Mouse (Mus musculus): Measurements from ENCODE around the gene Ip6k2. TPM values are rescaled to one million over a fixed set of nuclear protein-coding genes. Genes with fewer than 3 reads are reported as not detected.

Gene Ip6k2
- total and polyA plus RNA-seq, 2 experiments from 2014 or later: 22.1 to 28.9 TPM

DNA sequence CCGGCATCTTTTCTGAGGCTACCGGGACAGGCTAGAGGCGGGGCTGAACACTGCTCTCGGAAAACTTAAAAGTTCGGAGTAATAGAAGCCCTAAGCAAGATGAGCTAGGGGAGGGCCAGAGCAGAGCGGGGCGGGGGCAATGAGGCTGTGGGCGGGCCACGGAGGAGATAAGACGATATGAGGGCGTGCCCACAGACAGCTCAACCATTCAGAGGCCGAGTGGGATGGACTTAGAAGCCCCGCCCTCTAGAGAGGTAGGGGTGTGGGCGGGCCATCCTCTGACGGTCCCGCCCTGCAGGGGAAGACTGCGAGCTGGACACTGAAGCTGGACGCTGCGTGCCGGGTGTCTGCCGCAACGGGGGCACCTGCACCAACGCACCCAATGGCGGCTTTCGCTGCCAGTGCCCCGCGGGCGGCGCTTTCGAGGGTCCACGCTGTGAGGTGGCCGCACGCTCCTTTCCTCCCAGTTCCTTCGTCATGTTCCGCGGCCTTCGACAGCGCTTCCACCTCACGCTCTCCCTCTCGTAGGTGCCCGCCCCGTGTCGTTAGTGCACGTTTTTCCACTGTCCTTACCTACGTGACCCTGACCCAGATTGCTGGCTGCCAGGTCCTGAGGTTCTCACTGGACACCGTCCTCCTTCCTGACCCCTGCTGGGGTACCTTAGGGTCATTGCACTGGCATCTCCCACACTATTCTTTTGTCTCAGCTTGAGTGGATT is 49.0 kb downstream of the Ip6k2 start:
- Histone ChIP-seq H3K27me3 (ENCODE audit: control insufficient read depth, insufficient read depth, low read length) (peaks cover 61% of the 10 kb centered on the region), H3K4me1 (ENCODE audit: control insufficient read depth, insufficient read depth) (peaks cover 15% of the 10 kb centered on the region), H3K27ac (ENCODE audit: low read depth) (no peak overlapping the region), H3K4me2 (ENCODE audit: low read depth, low read length) (peak overlapping the region; percentile 65), H3K36me3 (replicated peaks; ENCODE audit: control insufficient read depth, insufficient read depth, low read length) (no peaks in the 10 kb centered on the region), H3K9ac (replicated peaks; ENCODE audit: low read depth, low read length) (no peak overlapping the region), H3K4me3 (ENCODE audit: low read depth, low read length) (peak overlapping the region; percentile 39), H3K9me3 (replicated peaks; ENCODE audit: control insufficient read depth, low read length) (no peaks in the 10 kb centered on the region)
- DNase-seq (ENCODE audit: low spot score) (peak; percentile 90), ATAC-seq (ENCODE audit: insufficient read depth, low read depth) (peak; percentile 95)
- WGBS: 6% methylated on average over 46 of the region's 46 CpGs
- TF ChIP-seq CTCF (IDR thresholded peaks at IDR 0.05; ENCODE audit: low read depth) (no peak), EP300 (IDR thresholded peaks at IDR 0.05; ENCODE audit: low read depth) (no peak)

DNA sequence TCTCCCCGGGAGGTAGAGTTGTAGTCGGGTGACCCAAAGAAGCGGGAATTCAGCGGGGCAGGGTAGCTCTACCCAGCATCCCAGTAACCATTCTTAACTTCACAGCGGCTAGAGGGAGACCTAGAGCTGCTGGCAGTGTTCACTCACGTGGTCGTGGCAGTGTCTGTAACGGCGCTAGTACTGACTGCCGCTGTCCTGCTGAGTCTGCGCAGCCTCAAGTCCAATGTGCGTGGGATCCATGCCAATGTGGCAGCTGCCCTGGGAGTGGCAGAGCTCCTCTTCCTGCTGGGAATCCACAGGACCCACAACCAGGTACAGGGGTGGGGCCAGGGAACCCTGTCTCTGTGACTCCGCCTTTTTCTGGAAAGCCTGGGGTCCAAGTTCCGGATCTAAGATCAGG is 59.4 kb downstream of the Ip6k2 start:
- Histone ChIP-seq H3K4me3 (ENCODE audit: low read depth, low read length) (no peak overlapping the region), H3K9ac (replicated peaks; ENCODE audit: low read depth, low read length) (no peak overlapping the region)

DNA sequence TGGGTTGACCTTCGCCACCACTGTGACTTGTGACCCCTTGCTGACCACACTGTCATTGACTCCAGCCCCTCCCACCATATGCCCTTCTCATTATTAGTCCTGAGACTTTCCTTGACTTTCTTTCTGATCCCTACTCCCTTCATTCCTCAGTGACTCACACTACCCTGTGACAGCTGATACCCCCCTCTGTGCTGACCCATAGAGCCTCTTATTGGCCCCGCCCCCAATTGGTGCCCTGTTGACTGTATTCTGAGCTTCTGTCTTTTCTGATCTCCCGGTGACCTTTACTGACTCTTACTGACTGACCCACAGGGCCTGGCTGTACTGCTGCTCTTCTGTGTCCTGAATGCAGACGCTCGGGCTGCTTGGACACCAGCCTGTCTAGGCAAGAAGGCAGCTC is 61.8 kb downstream of the Ip6k2 start:
- no peak overlapping the region for H3K27ac ChIP-seq (ENCODE audit: low read depth)
- no peak for ATAC-seq (ENCODE audit: insufficient read depth, low read depth)
- H3K4me3 ChIP-seq (ENCODE audit: low read depth, low read length): no peak overlapping the region
- 0 out of 2 replicates have a peak, but pooled peaks cover 6% of the 10 kb centered on the region for H3K27me3 ChIP-seq (ENCODE audit: control insufficient read depth, insufficient read depth, low read length)
- H3K9ac ChIP-seq (replicated peaks; ENCODE audit: low read depth, low read length): no peak overlapping the region
- 62% methylated on average over 5 of the region's 5 CpGs for WGBS
- no peaks in the 10 kb centered on the region for H3K4me1 ChIP-seq (ENCODE audit: control insufficient read depth, insufficient read depth)
- no peak overlapping the region for H3K4me2 ChIP-seq (ENCODE audit: low read depth, low read length)
- DNase-seq (ENCODE audit: low spot score): no peak
- no peaks in the 10 kb centered on the region for H3K9me3 ChIP-seq (replicated peaks; ENCODE audit: control insufficient read depth, low read length)
- TF ChIP-seq EP300 (IDR thresholded peaks at IDR 0.05; ENCODE audit: low read depth): no peak
- TF ChIP-seq CTCF (IDR thresholded peaks at IDR 0.05; ENCODE audit: low read depth): no peak
- H3K36me3 ChIP-seq (replicated peaks; ENCODE audit: control insufficient read depth, insufficient read depth, low read length): no peaks in the 10 kb centered on the region

More for the DNA sequence above, 59.4 kb downstream of the Ip6k2 start:
- Histone ChIP-seq H3K9me3 (replicated peaks; ENCODE audit: control insufficient read depth, low read length) (no peaks in the 10 kb centered on the region), H3K4me2 (ENCODE audit: low read depth, low read length) (peak overlapping the region; percentile 13; the same call in 1 of the 2 replicates), H3K36me3 (replicated peaks; ENCODE audit: control insufficient read depth, insufficient read depth, low read length) (no peaks in the 10 kb centered on the region), H3K27ac (ENCODE audit: low read depth) (no peak overlapping the region), H3K27me3 (ENCODE audit: control insufficient read depth, insufficient read depth, low read length) (0 out of 2 replicates have a peak, but pooled peaks cover 3% of the 10 kb centered on the region), H3K4me1 (ENCODE audit: control insufficient read depth, insufficient read depth) (no peaks in the 10 kb centered on the region)
- peak; percentile 60 for DNase-seq (ENCODE audit: low spot score)
- ATAC-seq (ENCODE audit: insufficient read depth, low read depth): peak; percentile 87
- 9% methylated on average over 14 of the region's 14 CpGs for WGBS
- TF ChIP-seq CTCF (IDR thresholded peaks at IDR 0.05; ENCODE audit: low read depth) (peak; percentile 52), EP300 (IDR thresholded peaks at IDR 0.05; ENCODE audit: low read depth) (no peak)

DNA sequence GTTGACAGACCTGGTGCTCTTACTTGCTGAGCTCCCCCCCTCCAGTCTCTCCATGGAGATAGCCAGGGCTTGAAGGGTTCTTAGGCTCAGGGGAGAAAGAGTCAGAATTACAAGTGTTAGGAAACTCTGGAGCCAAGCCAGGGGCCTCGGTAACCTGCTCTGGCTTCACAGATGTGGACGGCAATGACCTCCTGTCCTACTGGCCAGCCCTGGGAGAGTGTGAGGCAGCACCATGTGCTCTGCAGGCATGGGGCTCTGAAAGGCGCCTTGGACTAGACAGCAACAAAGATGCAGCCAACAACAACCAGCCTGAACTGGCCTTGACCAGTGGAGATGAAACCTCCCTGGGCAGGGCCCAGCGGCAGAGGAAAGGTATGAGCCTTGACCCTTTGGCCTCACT is 63.8 kb downstream of the Ip6k2 start:
- 0 out of 2 replicates have a peak, but pooled peaks cover 6% of the 10 kb centered on the region for H3K27me3 ChIP-seq (ENCODE audit: control insufficient read depth, insufficient read depth, low read length)
- H3K4me1 ChIP-seq (ENCODE audit: control insufficient read depth, insufficient read depth): peaks cover 2% of the 10 kb centered on the region; the same call in 1 of the 2 replicates
- TF ChIP-seq CTCF (IDR thresholded peaks at IDR 0.05; ENCODE audit: low read depth): no peak
- TF ChIP-seq EP300 (IDR thresholded peaks at IDR 0.05; ENCODE audit: low read depth): no peak
- ATAC-seq (ENCODE audit: insufficient read depth, low read depth): no peak
- no peak for DNase-seq (ENCODE audit: low spot score)
- H3K9me3 ChIP-seq (replicated peaks; ENCODE audit: control insufficient read depth, low read length): no peaks in the 10 kb centered on the region
- H3K9ac ChIP-seq (replicated peaks; ENCODE audit: low read depth, low read length): no peak overlapping the region
- H3K27ac ChIP-seq (ENCODE audit: low read depth): no peak overlapping the region
- 64% methylated on average over 4 of the region's 4 CpGs for WGBS
- no peaks in the 10 kb centered on the region for H3K36me3 ChIP-seq (replicated peaks; ENCODE audit: control insufficient read depth, insufficient read depth, low read length)
- no peak overlapping the region for H3K4me3 ChIP-seq (ENCODE audit: low read depth, low read length)
- H3K4me2 ChIP-seq (ENCODE audit: low read depth, low read length): no peak overlapping the region

DNA sequence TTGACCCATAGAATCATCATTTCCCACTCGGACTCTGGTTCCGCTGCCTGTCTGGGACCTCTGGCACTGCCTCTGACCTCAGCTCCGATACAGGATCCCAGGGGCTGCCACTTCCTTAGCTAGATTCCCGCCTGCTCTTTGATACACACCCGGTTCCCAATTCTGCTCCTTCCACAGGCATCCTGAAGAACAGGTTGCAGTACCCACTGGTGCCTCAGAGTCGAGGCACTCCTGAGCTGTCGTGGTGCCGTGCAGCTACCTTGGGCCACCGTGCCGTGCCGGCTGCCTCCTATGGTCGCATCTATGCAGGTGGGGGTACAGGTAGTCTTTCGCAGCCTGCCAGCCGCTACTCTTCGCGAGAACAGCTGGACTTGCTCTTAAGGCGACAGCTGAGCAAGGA is 64.8 kb downstream of the Ip6k2 start:
- TF ChIP-seq EP300 (IDR thresholded peaks at IDR 0.05; ENCODE audit: low read depth): no peak
- no peak for TF ChIP-seq CTCF (IDR thresholded peaks at IDR 0.05; ENCODE audit: low read depth)
- 57% methylated on average over 17 of the region's 17 CpGs for WGBS
- H3K27me3 ChIP-seq (ENCODE audit: control insufficient read depth, insufficient read depth, low read length): 0 out of 2 replicates have a peak, but pooled peaks cover 3% of the 10 kb centered on the region

More for the DNA sequence above, 64.8 kb downstream of the Ip6k2 start:
- Histone ChIP-seq H3K9me3 (replicated peaks; ENCODE audit: control insufficient read depth, low read length) (no peaks in the 10 kb centered on the region), H3K4me1 (ENCODE audit: control insufficient read depth, insufficient read depth) (peaks cover 12% of the 10 kb centered on the region), H3K36me3 (replicated peaks; ENCODE audit: control insufficient read depth, insufficient read depth, low read length) (no peaks in the 10 kb centered on the region), H3K27ac (ENCODE audit: low read depth) (no peak overlapping the region), H3K4me3 (ENCODE audit: low read depth, low read length) (no peak overlapping the region), H3K9ac (replicated peaks; ENCODE audit: low read depth, low read length) (no peak overlapping the region), H3K4me2 (ENCODE audit: low read depth, low read length) (no peak overlapping the region)
- DNase-seq (ENCODE audit: low spot score) (no peak), ATAC-seq (ENCODE audit: insufficient read depth, low read depth) (no peak)

Data from heart, postnatal 0 days (tissue).